In genomic region chr16:65820803-65821202, GRCm38 (mm10) we compare ENCODE assay signal across 17 mouse cellular contexts. TPM values are rescaled to one million over a fixed set of nuclear protein-coding genes. Genes with fewer than 3 reads are reported as not detected.
"Had no signal": no experiment of that assay in that cellular context is flagged by ENCODE, and none has a peak within 500 bp of the region (broad histone marks: within the 10 kb centered on the region; RNA-seq: fewer than 3 reads in every experiment).

No protein-coding gene starts in this region.

- H3K27ac ChIP-seq: kidney, embryonic 15.5 days; limb, embryonic 12.5 days; liver, embryonic 13.5 days; macrophage had no signal

- H3K4me3 ChIP-seq: kidney, embryonic 15.5 days; limb, embryonic 12.5 days; liver, embryonic 13.5 days; megakaryocyte, embryonic 14.5 days had no signal

- H3K36me3 ChIP-seq: kidney, embryonic 15.5 days; limb, embryonic 12.5 days; liver, embryonic 13.5 days had no signal

- H3K4me2 ChIP-seq: kidney, embryonic 15.5 days; limb, embryonic 12.5 days; liver, embryonic 13.5 days; midbrain, embryonic 11.5 days had no signal

- DNase-seq: kidney, adult 18-20 months; kidney, postnatal 36 days; layer of hippocampus, adult 9-11 months; layer of hippocampus, postnatal 36 days; liver; liver, embryonic 13.5 days; liver, postnatal 0 days; right cerebral cortex, postnatal 4 days; spleen, adult 18-20 months; thymus, adult 2 months; thymus, postnatal 25 days had no signal

- H3K9ac ChIP-seq: kidney, embryonic 15.5 days; limb, embryonic 12.5 days; liver, embryonic 13.5 days; liver, postnatal 0 days had no signal

- ATAC-seq: liver, postnatal 0 days; midbrain, embryonic 16.5 days had no signal

- H3K9me3 ChIP-seq: kidney, embryonic 15.5 days; limb, embryonic 12.5 days; liver, embryonic 13.5 days; megakaryocyte, embryonic 14.5 days had no signal

- H3K4me1 ChIP-seq: kidney, embryonic 15.5 days; liver, embryonic 13.5 days; megakaryocyte, embryonic 14.5 days had no signal

RNA-seq across cellular contexts. Expression of gene Vgll3, which starts 5.7 kb away (rescaled TPM):
- polyA plus RNA-seq: macrophage had no signal
